Mouse (Mus musculus) Patski (cell line): ENCODE measurements around the gene Wdr24. TPM values are rescaled to one million over a fixed set of nuclear protein-coding genes. Genes with fewer than 3 reads are reported as not detected.
A peak's percentile ranks its signal among the peaks of the same experiment; 100 is the strongest.

Source experiments
- ATAC-seq: fragments of 100-300 bp; one replicate; pipeline ENCODE4 v1.8.0; 2021
- CTCF ChIA-PET: fragments of 350-600 bp; sonication (Branson Sonifier 250); formaldehyde crosslinking; loops from one replicate; lab custom pipeline; 2022; ENCODE audit warnings: inconsistent platforms; lab: Charles Lee
- POLR2A ChIA-PET: fragments of 350-600 bp; sonication (Branson Sonifier 250); formaldehyde crosslinking; loops from one replicate; lab custom pipeline; 2022; ENCODE audit warnings: antibody characterized with exemption, inconsistent platforms; lab: Charles Lee
- DNase-seq: peaks from one replicate; pipeline ENCODE4 v3.0.0-alpha.2; 2011; ENCODE audit warnings: low read depth, low spot score
- H3K27me3 ChIP-seq: fragments of 371-371 bp; one replicate; pipeline ENCODE4 v1.5.1; 2021
- CTCF ChIP-seq: fragments of 100-300 bp; IDR thresholded peaks from one replicate; pipeline ENCODE4 v1.5.1; 2021
- in situ Hi-C: fragments of 300-500 bp; cut with MboI; formaldehyde crosslinking; loops from 3 replicates; pipeline ENCODE4 v1.11.1; 2018; ENCODE audit warnings: low pct_unique_long_range_greater_than_20kb, mixed read lengths
- polyA plus RNA-seq: library from polyadenylated mRNA; unstranded; gene quantifications from one replicate; pipeline ENCODE4 v1.2.3, GENCODE M21; 2021

Wdr24 gene
- polyA plus RNA-seq, 1 experiment from 2014 or later = 29.9 TPM

DNA sequence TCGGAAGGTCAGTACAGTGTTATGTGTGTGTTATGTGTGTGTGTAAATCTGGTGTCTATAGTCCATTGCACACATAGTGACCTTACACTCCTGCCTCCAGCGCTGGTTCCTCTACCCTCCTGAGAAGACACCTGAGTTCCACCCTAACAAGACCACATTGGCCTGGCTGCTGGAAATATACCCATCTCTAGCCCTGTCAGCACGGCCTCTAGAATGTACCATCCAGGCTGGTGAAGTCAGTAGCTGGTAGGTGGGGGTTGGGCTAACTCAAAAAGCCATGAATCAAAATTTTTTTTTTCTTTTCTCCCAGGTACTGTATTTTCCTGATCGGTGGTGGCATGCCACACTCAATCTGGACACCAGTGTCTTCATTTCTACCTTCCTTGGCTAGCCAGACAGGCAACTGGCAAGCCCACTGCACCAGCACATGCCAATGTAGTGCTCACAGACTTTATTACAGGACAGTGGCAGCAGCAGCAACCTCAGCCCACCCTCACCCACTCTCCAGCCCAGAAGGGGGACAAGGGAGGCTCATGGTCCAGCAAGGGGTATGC, 6.8 kb downstream of the Wdr24 start:
- in situ Hi-C loops = no loop called here
- DNase-seq (no peak), ATAC-seq (no peak)
- CTCF ChIA-PET = no interaction called here
- POLR2A ChIA-PET = no interaction called here
- no peak for TF ChIP-seq CTCF
- H3K27me3 ChIP-seq = no peaks in the 10 kb centered on the region

DNA sequence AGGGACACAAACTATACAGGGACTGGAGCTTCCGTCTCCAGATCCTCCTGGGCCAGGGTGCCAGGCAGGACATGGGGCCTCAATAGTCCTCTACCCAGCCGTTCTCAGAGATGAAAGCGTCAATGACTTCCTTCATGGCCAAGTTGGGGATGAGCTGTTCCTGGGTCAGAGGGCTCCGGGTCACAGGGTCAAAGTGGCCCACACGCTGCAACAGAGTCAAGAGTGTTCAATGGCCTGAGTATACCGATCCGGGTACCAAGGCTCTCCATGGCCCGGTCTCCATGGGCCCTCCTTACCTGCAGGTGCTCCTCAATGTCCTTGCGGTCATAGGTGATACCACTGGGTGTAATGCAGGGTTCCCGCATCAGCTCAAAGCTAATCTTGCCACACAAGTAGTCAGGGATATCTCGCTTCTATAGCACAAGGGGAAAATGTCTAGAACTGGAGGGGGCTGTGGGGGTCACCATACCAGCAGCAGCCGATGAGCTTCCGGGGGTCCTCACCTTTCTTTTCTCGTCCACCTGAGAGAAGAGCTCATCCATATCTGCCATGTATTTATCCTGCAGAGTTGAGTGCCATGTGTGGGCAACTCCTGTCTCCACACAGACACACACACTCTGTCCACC, 7.5 kb downstream of the Wdr24 start:
- H3K27me3 ChIP-seq = no peaks in the 10 kb centered on the region
- POLR2A ChIA-PET = interaction anchor here (1.2 to 2.5 kb wide), 2 partner anchors 7 to 14 kb away, joined by 6 to 11 read pairs; partner anchors contain the start of gene Wdr24
- CTCF ChIA-PET = interaction anchor here (2.1 kb wide), 1 partner anchor 8 kb away, joined by 8 read pairs; the partner anchor contains the start of gene Wdr24
- ATAC-seq (no peak), DNase-seq (no peak)
- in situ Hi-C loops = no loop called here
- TF ChIP-seq CTCF = no peak

DNA sequence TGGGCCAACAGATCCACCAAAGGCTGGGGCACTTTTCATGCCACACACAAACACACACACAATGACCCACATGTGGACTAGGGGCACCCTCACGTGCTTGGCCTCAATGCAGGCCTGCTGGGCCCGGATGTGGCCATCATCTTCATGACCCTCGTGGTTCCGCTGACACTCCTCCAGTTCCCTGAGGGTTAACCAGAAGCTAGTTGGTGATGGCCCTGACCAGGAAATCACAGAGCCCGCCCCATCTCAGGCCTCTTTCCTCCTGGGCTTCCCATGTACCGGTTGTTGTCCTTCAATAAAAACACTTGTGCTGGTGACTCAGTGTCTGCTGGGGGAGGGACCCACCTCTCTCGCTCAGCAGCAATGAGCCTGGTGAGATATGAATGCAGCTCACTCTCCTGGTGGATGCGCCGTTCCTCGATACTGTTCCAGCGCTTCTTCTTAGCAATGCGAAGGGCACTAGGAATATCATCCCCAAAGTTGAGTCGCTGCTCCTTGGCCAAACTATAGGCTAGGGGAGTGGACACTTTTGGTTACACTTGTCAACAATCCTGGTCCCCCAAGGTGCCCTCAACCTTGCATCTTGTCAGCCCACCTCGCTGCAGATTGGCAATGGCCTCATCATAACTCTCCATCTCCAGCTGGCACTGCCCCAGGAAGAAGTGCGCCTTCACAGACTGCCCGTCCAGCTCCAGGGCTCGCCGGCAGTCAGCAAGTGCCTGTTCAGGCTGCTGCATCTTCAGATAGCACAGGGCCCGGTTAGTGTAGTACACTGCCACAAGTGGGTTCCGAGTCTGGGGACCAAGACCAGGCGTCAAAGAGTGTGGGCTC, 8.2 kb downstream of the Wdr24 start:
- no peak for TF ChIP-seq CTCF
- ATAC-seq = no peak
- no peaks in the 10 kb centered on the region for H3K27me3 ChIP-seq
- POLR2A ChIA-PET = interaction anchor here (1.1 to 2.5 kb wide), 4 partner anchors 8 to 37 kb away, joined by 3 to 11 read pairs (median 6); partner anchors contain the start of gene Wdr24
- DNase-seq = no peak
- CTCF ChIA-PET = interaction anchor here (2.1 kb wide), 1 partner anchor 9 kb away, joined by 8 read pairs; the partner anchor contains the start of gene Wdr24
- in situ Hi-C loops = no loop called here

DNA sequence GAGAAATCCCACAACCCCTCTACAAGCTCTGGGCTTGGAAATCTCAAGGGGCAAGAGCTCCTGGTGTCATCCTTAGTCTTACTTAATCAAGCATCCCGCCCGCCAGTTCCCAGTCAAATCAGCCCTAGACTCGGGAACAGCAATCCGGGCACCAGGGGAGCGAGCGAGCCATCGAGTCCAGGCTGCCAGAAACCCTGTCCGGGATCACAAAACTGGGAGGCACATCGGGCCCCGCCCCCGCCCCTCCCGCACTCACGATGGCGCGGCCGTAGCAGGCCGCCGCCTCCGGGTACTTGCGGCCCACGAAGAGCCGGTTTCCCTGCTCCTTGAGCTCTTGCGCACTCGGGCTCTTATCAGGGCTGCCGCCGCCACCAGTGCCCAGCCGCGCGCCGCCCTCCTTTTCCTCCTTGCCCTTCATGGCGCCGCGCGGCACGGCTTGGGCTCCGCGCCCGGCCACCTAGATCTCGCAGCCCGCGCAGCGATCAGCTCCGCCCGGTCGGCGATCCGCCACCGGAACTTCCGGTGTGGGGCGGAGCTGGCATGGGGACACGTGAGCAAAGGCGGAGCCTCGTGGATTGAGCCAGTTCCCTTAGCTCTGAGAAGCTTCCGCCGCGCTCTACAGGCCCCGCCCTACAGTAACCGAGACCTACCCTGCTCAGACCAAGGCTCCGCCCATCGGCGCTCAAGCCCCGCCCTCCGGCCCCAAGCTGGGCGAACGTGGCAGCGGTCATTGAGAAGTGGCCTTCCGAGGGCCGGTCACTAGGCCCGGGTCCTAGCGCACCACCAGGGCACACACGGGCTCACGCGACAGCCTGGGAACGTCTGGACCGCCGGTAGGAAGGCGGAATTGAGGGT, 9.2 kb downstream of the Wdr24 start:
- no peaks in the 10 kb centered on the region for H3K27me3 ChIP-seq
- ChIA-PET CTCF (interaction anchor here (0.9 to 2.1 kb wide), 3 partner anchors 9 to 36 kb away, joined by 3 to 8 read pairs (median 5); partner anchors contain the start of genes Mcrip2 and Wdr24), POLR2A (interaction anchor here (0.6 to 2.5 kb wide), 11 partner anchors 9 to 632 kb away, joined by 3 to 11 read pairs (median 4); partner anchors contain the start of genes Fbxl16, Gm20683, Rhot2 and Wdr24)
- in situ Hi-C loops = no loop called here
- DNase-seq = peak; percentile 91
- peak; percentile 79 for ATAC-seq
- no peak for TF ChIP-seq CTCF

DNA sequence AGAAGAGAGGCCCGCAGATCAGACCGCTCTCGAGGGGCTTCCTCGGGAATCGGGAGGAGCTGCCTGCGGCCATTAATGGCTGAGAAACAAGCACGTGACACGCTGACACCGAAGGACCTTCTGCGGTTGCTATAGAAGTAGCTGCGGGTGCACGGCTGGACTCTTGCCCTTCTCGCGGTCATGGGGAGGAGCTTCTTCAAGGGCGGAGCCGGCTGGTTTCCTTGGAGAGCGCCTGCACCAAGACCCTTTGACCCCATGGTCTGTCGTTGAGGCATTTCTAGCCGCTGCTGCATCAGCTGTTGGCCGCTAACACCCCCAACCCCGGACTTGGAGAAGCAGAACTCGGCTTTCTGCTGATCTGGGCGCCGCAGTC, 9.8 kb downstream of the Wdr24 start, which contains the start of gene Stub1:
TSS of gene Stub1 (minus strand) at position 114 of the 373 bp plus-strand sequence.
- ChIA-PET CTCF (interaction anchor here (0.9 to 2.1 kb wide), 3 partner anchors 9 to 35 kb away, joined by 3 to 8 read pairs (median 5); partner anchors contain the start of genes Mcrip2 and Wdr24), POLR2A (interaction anchor here (0.7 to 2.5 kb wide), 6 partner anchors 9 to 30 kb away, joined by 3 to 11 read pairs (median 4); partner anchors contain the start of genes Fbxl16, Gm20683, Rhot2 and Wdr24)
- no peak for TF ChIP-seq CTCF
- in situ Hi-C loops = no loop called here
- DNase-seq (peak; percentile 68), ATAC-seq (peak; percentile 41)
- no peaks in the 10 kb centered on the region for H3K27me3 ChIP-seq

DNA sequence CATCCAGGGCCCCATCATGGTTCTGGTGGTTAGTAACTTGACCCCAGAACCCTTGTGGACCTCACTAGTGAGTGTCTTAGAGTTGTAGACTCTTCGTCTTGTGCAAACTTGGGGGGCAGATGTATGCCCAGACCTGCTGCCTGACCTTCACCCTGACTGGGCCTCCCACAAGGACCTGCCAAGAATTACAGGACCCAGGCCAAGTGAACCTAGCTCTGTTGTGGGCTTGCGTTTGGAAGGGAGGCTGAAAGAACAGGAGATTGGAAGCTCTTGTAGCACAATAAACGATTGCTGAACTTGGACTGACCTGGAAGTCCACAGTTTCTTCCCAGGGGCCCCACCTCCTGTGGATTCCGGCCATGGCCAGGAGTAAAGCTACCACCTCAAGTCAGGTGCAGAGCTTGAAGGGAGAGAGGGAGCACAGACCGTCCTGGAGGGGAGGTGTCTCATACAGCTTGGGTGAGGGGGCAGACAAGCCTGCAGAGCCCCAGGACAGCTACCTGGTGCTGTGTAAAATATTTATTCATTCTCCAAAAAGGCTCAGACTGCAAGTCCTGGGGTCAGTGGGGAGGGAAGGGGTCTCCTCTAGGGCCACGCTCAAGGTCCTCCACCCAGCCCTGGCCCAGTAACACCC, 10.7 kb downstream of the Wdr24 start:
- H3K27me3 ChIP-seq = no peaks in the 10 kb centered on the region
- DNase-seq = no peak
- in situ Hi-C loops = no loop called here
- no peak for ATAC-seq
- CTCF ChIA-PET = interaction anchor here (0.6 kb wide), 1 partner anchor 21 kb away, joined by 3 read pairs; no protein-coding TSS in a partner anchor
- POLR2A ChIA-PET = interaction anchor here (0.9 to 1.8 kb wide), 5 partner anchors 8 to 52 kb away, joined by 3 to 7 read pairs (median 4); partner anchors contain the start of genes Fbxl16, Gm20683 and Rhot2
- no peak for TF ChIP-seq CTCF

DNA sequence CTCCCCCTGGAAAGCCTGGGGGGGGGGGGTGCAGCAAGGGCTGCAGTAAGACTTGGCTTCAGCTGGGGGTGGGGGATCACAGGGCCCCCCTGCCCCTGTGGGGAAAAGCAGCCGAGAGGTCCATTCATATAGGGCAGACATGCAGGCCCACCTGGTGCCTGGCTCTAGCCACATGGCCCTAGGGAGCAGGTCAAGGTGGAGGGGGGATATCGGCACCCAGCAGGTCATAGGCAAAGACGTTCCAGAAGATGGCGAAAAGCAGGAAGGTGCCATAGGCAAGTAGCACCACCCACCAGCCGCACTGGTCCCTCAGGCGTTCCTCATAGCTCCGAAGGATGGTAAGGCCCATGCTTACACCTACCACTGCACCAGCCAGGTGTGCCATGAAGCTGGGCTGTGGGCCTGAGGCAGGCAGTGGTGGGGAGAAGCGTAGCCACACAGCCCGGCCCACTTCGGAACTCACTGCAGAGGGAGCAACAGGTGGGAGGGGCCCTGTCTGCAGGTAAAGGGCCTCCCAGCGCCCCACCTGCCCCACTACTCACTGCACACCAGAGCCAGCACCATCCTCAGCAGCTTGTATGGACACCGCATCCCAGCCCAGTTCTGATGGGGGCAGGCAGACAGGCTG, 11.3 kb downstream of the Wdr24 start:
- POLR2A ChIA-PET = interaction anchor here (1.6 kb wide), 2 partner anchors 22 to 53 kb away, joined by 3 to 4 read pairs; no protein-coding TSS in a partner anchor
- in situ Hi-C loops = no loop called here
- ATAC-seq (no peak), DNase-seq (no peak)
- no peak for TF ChIP-seq CTCF
- CTCF ChIA-PET = interaction anchor here (0.6 kb wide), 1 partner anchor 21 kb away, joined by 3 read pairs; no protein-coding TSS in a partner anchor
- no peaks in the 10 kb centered on the region for H3K27me3 ChIP-seq

DNA sequence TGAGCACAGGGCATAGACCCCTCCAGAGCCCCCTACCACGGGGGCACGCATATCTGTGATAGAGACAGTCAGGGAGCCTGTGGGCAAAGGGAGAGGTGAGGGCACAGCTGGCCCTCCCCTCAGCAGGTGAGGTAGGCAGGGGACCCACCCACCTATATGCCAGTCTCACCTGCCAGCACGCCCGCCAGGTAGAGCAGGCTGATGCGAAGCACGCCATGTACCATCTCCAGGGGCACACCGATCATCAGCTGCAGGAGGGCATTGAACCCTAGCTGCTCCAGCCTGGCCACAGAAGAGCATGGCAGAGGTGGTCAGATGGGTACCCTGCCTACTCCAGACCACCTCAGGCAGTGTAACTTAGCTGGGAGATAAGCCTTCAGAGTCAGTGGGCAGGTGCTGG, 11.9 kb downstream of the Wdr24 start:
- ChIA-PET POLR2A (interaction anchor here (1.6 kb wide), 1 partner anchor 53 kb away, joined by 3 read pairs; no protein-coding TSS in a partner anchor), CTCF (no interaction called here)
- TF ChIP-seq CTCF = no peak
- no peak for DNase-seq
- ATAC-seq = no peak
- H3K27me3 ChIP-seq = no peaks in the 10 kb centered on the region
- in situ Hi-C loops = no loop called here
